Mouse (Mus musculus) adrenal gland, postnatal 4 days (tissue): ENCODE measurements around the gene Hspb6. TPM values are rescaled to one million over a fixed set of nuclear protein-coding genes. Genes with fewer than 3 reads are reported as not detected.

Experiments
- DNase-seq, 2 experiments: peaks; one replicate each; pipeline ENCODE4 v3.0.0; 2021 to 2022; ENCODE audit warnings: low spot score in 2 of 2, mixed read lengths in 2 of 2
- total RNA-seq, 2 experiments: library from RNA; stranded (reverse); gene quantifications; 2 replicates each; pipeline ENCODE4 v1.2.3; 2021

The Hspb6 gene
- total RNA-seq, 2 experiments from 2014 or later: 36.3 to 45.7 TPM

DNA sequence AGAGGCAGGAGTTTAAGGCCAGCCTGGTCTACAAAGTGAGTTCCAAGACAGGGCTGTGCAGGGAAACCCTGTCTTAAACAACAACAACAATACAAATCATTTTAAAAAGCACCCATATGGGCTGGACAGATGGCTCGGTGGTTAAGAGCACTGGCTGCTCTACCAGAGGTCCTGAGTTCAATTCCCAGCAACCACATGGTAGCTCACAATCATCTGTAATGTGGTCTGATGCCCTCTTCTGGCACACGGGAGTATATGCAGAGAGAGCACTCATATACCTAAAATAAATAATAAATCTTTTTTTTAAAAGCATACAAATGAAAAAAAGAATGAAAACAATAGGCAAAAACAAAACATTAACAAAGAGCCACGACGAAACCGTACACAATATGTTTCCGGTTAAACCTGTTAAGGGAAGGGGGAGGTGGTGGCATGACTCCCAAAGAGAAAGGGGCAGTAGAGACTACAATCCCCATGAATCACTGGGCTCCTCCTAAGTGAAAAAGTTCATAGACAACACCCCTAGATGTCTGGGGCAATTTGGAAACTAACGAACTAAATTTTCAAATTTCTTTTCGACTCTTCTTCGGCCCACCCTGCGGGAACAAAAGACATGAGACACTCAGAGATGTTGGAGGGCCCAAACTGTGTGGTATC is 405 bp upstream of the Hspb6 start:
- no peak for DNase-seq

- peak in 1 of 2 experiments; percentile 61 for DNase-seq
Measured at GRCm38 (mm10) chr7:30553021-30553589, 1.1 kb downstream of the Hspb6 start.

DNA sequence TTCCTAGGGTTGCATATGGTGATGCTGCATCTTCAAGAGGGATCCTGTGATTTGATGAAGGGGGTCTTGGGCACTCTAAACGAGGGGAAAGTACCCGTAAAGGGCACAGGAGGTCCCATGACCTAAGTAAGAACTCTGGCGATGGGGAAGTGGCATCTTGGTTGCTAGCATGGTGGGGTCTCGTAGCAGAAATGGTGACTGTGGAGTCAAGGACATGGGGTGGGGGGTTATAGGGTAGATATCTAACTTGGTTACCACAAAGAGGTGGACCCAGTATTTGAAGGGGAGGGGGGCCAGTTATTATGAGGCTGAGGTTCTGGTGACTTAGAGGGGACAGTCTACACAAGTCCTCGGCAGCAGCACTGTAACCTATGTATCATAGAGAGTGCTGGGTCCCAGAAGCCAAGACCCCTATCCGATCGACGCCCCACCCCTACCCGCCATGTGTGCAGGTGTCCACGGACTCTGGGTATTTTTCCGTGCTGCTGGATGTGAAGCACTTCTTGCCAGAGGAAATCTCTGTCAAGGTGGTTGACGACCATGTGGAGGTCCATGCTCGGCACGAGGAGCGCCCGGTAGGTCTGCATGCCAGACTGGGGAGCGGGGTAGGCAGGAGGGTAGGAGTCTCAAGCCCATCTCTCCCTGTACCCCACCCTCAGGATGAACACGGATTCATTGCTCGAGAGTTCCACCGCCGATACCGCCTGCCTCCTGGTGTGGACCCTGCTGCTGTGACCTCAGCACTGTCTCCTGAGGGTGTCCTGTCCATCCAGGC is 2.0 kb downstream of the Hspb6 start:
- no peak for DNase-seq

GRCm38 (mm10) chr7:30556894-30557536 is 5.0 kb downstream of the Hspb6 start:
- DNase-seq: no peak

DNA sequence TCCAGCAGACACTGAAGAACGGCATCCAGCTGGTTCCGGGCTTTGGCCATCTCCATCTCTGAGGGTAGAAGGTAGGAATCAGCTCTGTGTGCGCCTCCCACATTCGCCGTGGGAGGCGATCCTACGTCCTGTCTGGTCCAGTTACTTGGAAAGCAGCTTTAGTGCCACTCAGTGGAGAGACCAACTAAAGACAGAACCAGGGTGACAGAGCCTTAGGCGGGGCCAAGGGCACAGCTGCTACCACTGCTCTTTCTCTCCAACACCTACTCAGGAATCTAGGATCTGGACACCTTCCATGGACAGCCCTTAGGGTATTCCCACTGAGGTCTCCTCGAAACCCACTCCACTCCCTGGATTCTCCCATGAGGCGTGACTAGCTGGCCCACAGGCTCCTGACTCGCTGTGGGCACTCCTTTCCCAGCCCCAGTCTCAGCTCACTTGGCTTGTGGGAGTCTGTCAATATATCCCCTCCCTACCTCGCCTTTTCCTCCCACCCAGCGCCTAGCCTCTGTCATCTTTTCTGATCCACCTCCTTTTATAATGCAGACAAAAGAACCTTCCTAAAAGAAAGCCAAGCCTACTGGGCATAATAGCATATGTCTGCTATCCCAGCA is 6.0 kb downstream of the Hspb6 start:
- no peak for DNase-seq

- no peak for DNase-seq
Measured at GRCm38 (mm10) chr7:30558656-30559442, 6.9 kb downstream of the Hspb6 start.

DNA sequence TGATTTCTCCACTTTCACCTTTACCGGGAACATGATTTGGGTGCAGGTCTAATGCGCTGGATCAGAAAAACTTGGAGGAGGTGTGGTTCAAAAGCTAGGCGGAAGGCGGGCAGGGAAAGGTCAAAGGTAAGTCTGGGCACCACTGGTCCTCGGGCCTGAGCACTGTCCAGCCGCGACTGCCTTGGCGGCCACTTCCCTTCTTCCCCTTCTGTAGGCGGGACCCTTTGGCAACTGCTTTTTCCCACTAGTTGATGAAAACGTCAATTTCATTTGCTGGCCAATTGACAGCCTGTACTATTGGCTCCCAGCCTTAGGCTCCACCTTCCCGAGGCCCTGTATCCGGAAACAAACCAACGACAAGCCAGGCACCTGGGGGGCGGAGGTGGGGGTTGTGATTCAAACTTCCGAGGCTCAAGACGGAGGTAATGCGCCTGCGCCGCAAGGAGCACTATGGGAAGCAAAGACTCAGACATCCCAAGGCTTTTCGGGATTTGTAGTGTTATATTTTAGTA is 7.5 kb downstream of the Hspb6 start, which contains the start of gene Lin37:
Gene Lin37 (minus strand): TSS at position 396 of the 512 bp plus-strand sequence.
- peak; percentile 76 to 90 for DNase-seq

- no peak for DNase-seq
Measured at GRCm38 (mm10) chr7:30560296-30560695, 8.3 kb downstream of the Hspb6 start.

DNA sequence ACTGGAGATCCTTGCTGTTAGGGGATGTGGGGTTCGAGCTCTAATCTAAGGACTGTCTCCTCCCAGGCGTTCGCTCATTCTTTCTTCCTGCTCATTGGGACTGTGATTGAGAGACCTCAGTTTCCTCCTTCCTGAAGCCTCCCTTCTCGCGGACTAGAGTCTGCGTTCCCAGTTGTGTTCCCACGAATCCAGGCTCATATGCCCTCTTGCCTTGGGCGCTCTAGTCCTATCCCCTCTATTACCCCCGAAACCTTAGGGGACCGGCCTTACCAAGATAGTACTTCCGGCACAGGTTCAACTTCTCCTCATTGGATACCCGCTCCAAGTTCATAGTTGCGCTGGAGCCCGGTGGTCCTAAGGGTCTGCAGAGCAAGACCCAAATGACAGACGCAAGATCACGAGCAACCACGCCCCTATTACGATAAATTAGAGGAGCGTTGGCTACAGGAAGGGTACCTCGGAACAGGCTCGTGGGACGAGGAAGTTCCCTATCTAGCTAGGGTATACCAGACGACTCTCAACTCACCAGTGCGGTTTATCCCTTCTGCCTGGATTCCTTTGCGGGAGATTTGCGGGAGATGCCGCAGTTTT is 10.6 kb downstream of the Hspb6 start:
- no peak for DNase-seq

- peak; percentile 75 to 95 for DNase-seq
Measured at GRCm38 (mm10) chr7:30563117-30563905, 11.3 kb downstream of the Hspb6 start, which contains the start of the genes U2af1l4, Gm49396 and Psenen. TSS of gene U2af1l4 (plus strand) at chr7:30563301. TSS of gene Gm49396 (plus strand) at chr7:30563344. TSS of gene Psenen (minus strand) at chr7:30563627.

- no peak for DNase-seq
Measured at GRCm38 (mm10) chr7:30563906-30564280, 11.9 kb downstream of the Hspb6 start.

- no peak for DNase-seq
Measured at GRCm38 (mm10) chr7:30564970-30565571, 13.1 kb downstream of the Hspb6 start, which contains the start of gene Igflr1. TSS of gene Igflr1 (plus strand) at chr7:30565427.

GRCm38 (mm10) chr7:30566033-30566432 is 14.1 kb downstream of the Hspb6 start:
- DNase-seq: no peak

DNA sequence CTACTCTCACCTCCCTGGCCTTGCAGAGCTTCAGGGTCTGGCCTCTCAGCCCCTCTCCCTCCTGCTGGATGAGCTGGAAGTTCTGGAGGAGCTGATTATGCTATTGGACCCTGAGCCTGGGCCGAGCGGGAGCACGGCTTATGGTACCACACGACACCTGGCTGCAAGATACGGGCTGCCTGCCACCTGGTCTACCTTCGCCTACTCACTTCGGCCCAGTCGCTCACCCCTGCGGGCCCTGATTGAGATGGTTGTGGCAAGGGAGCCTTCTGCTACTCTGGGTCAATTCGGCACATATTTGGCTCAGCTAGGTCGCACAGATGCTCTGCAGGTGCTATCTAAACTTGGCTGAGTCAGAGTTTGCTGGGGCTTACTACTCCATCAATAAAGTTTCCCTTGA is 15.6 kb downstream of the Hspb6 start:
- DNase-seq: no peak

- no peak for DNase-seq
Measured at GRCm38 (mm10) chr7:30572389-30572788, 20.4 kb downstream of the Hspb6 start.

DNA sequence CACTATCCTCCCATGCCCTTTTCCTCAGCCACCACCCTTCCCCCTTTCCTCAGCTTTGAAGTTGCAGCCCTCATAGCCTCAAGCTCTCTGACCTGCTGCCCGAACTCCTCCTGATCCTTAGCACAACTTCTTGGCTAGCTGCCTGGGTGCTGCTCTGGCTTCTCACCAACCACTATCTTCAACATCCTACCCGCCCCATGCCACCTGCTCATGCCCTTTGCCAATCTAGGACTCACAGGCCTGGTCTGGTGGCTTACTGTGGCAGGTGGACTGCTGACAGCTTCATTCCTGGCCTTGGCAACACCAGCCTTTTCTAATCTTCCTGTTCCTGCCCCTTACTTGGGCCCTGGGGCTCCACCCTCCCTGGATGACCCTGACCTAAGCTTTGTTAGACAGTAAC is 21.0 kb downstream of the Hspb6 start:
- DNase-seq: no peak

DNA sequence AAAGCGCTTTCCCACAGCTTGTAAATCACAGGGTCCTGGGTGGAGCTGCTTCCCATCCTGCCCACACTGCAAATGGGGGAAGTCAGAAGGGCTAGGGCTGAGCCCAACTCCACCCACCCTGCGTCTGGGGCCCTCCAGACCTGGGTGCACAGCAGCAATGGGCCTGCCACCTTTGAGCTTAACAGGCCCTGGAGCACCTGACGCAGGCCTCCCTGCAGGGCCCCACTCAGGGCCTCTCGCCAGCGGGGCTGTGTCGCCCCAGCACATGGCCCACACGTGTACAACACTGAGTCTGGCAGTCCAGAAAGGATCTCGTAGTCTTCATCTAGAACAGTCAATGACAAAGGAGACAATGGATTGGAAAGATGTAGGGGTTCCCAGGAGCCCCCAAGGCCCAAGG is 28.0 kb downstream of the Hspb6 start:
- DNase-seq: no peak

DNA sequence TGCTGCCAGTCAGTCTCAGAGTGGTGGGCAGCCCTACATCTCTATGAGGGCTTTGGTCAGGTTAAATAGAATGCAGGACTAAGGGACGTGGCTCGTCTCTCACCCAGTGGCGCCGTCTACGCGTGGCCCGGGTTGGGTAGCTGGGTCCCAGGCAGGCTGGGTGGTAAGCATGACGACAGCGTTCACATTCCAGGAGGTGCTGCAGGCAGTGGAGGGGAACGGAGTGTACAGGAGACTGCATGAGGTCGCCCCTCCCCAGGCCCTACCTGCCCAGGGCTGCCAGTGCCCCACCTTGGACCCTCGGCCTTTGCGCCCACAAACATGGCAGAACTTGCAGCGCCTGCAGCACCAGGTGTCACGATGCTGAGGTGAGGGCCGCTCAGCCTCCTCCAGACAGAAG is 29.6 kb downstream of the Hspb6 start:
- no peak for DNase-seq
